Comparison of ENCODE assay signal across 20 mouse cellular contexts in genomic region chr14:20772808-20773207, GRCm38 (mm10). TPM values are rescaled to one million over a fixed set of nuclear protein-coding genes. Genes with fewer than 3 reads are reported as not detected.
A peak's percentile ranks its signal among the peaks of the same experiment; 100 is the strongest.
DNase-seq lines count a peak whose midpoint lies in the region; ATAC-seq and TF ChIP-seq lines count a peak whose summit lies in the region.
"Had no signal": no experiment of that assay in that cellular context is flagged by ENCODE, and none has a peak within 500 bp of the region (broad histone marks: within the 10 kb centered on the region; RNA-seq: fewer than 3 reads in every experiment).

No protein-coding gene starts in this region.

- H3K4me3 ChIP-seq in heart, embryonic 11.5 days (ENCODE audit: low read depth, low read length): no peak overlapping the region
- no peak overlapping the region for H3K4me3 ChIP-seq in hindbrain, embryonic 16.5 days (ENCODE audit: low read length)
- H3K4me3 ChIP-seq in hindbrain, embryonic 12.5 days: no peak overlapping the region
- H3K4me3 ChIP-seq in stomach, embryonic 16.5 days (replicated peaks; ENCODE audit: low read length): no peak overlapping the region
- H3K4me3 ChIP-seq in stomach, postnatal 0 days (ENCODE audit: low read depth, low read length): no peak overlapping the region
- H3K4me3 ChIP-seq: forebrain, embryonic 10.5 days; limb, embryonic 13.5 days; neural tube, embryonic 13.5 days; stomach, embryonic 15.5 days had no signal

- H3K9ac ChIP-seq in heart, embryonic 11.5 days (ENCODE audit: low read depth, low read length): peak overlapping the region; percentile 34; the same call in 1 of the 2 replicates
- peak overlapping the region; percentile 35; the same call in 1 of the 2 replicates for H3K9ac ChIP-seq in hindbrain, embryonic 16.5 days (ENCODE audit: low read depth, low read length)
- H3K9ac ChIP-seq in hindbrain, embryonic 12.5 days: no peak overlapping the region
- no peak overlapping the region for H3K9ac ChIP-seq in stomach, embryonic 16.5 days (ENCODE audit: low read length)
- no peak overlapping the region for H3K9ac ChIP-seq in stomach, postnatal 0 days (ENCODE audit: low read length)
- H3K9ac ChIP-seq: limb, embryonic 13.5 days; liver, embryonic 14.5 days; neural tube, embryonic 13.5 days; stomach, embryonic 15.5 days had no signal

- 44% methylated on average over 6 of the region's 6 CpGs for WGBS in heart, embryonic 11.5 days (ENCODE audit: insufficient replicate concordance)
- WGBS in hindbrain, embryonic 16.5 days: 78% methylated on average over 6 of the region's 6 CpGs
- 84% methylated on average over 6 of the region's 6 CpGs for WGBS in hindbrain, embryonic 12.5 days
- 54% methylated on average over 6 of the region's 6 CpGs for WGBS in stomach, embryonic 16.5 days
- 69% methylated on average over 6 of the region's 6 CpGs for WGBS in stomach, postnatal 0 days

- no peaks in the 10 kb centered on the region for H3K27me3 ChIP-seq in heart, embryonic 11.5 days (ENCODE audit: control insufficient read depth, insufficient read depth, low read length)
- no peaks in the 10 kb centered on the region for H3K27me3 ChIP-seq in hindbrain, embryonic 16.5 days (replicated peaks; ENCODE audit: control insufficient read depth, insufficient read depth, low read length)
- H3K27me3 ChIP-seq in hindbrain, embryonic 12.5 days: no peaks in the 10 kb centered on the region
- H3K27me3 ChIP-seq in stomach, embryonic 16.5 days (ENCODE audit: control insufficient read depth, insufficient read depth, low read length): no peaks in the 10 kb centered on the region
- no peaks in the 10 kb centered on the region for H3K27me3 ChIP-seq in stomach, postnatal 0 days (ENCODE audit: control insufficient read depth, insufficient read depth, low read length)
- H3K27me3 ChIP-seq: limb, embryonic 13.5 days; neural tube, embryonic 13.5 days; stomach, embryonic 15.5 days had no signal

- intact Hi-C loops in heart, postnatal 14 days (cut with DNase I): no loop called here

- peak overlapping the region; percentile 29; the same call in 1 of the 2 replicates for H3K27ac ChIP-seq in heart, embryonic 11.5 days (ENCODE audit: low read depth, low read length)
- H3K27ac ChIP-seq in hindbrain, embryonic 16.5 days (ENCODE audit: low read depth, low read length): peak overlapping the region; percentile 25; the same call in 1 of the 2 replicates
- no peak overlapping the region for H3K27ac ChIP-seq in hindbrain, embryonic 12.5 days
- H3K27ac ChIP-seq in stomach, embryonic 16.5 days (ENCODE audit: low read length): 0 out of 2 replicates have a peak overlapping the region, but pooled peaks have one; percentile 24
- no peak overlapping the region; the same call in 1 of the 2 replicates for H3K27ac ChIP-seq in stomach, postnatal 0 days (replicated peaks)
- H3K27ac ChIP-seq: forebrain, embryonic 10.5 days; limb, embryonic 13.5 days; liver, embryonic 14.5 days; neural tube, embryonic 13.5 days; stomach, embryonic 15.5 days had no signal

- no peak for TF ChIP-seq CTCF in stomach, postnatal 0 days (IDR thresholded peaks at IDR 0.05; ENCODE audit: low read depth)

- no peaks in the 10 kb centered on the region for H3K9me3 ChIP-seq in heart, embryonic 11.5 days (replicated peaks; ENCODE audit: control insufficient read depth, low read length)
- no peaks in the 10 kb centered on the region for H3K9me3 ChIP-seq in hindbrain, embryonic 16.5 days (ENCODE audit: control insufficient read depth, low read length)
- no peaks in the 10 kb centered on the region for H3K9me3 ChIP-seq in hindbrain, embryonic 12.5 days (replicated peaks)
- H3K9me3 ChIP-seq in stomach, embryonic 16.5 days (replicated peaks; ENCODE audit: control insufficient read depth, low read length): no peaks in the 10 kb centered on the region
- H3K9me3 ChIP-seq in stomach, postnatal 0 days (ENCODE audit: control insufficient read depth, low read length): no peaks in the 10 kb centered on the region
- H3K9me3 ChIP-seq: forebrain, embryonic 10.5 days; limb, embryonic 13.5 days; neural tube, embryonic 13.5 days; stomach, embryonic 15.5 days had no signal

- no peak for DNase-seq in heart, postnatal 14 days
- DNase-seq in stomach, postnatal 0 days (ENCODE audit: low spot score): no peak
- DNase-seq in layer of hippocampus, postnatal 25 days (ENCODE audit: extremely low spot score in 1 of 2, low spot score in 1 of 2): no peak
- DNase-seq: adrenal gland, postnatal 25 days; cerebellum, adult 8-10 months; gastrocnemius, postnatal 14 days; right cerebral cortex, postnatal 14 days; thymus, postnatal 14 days had no signal

- ATAC-seq in heart, embryonic 11.5 days (replicated peaks; ENCODE audit: insufficient number of reproducible peaks, low FRiP score, low TSS enrichment): no peak
- no peak for ATAC-seq in hindbrain, embryonic 16.5 days
- no peak for ATAC-seq in hindbrain, embryonic 12.5 days (ENCODE audit: low FRiP score)
- ATAC-seq in stomach, embryonic 16.5 days (ENCODE audit: insufficient read depth, low FRiP score): no peak
- no peak for ATAC-seq in stomach, postnatal 0 days (ENCODE audit: low FRiP score, low TSS enrichment)
- ATAC-seq in megakaryocyte progenitor cell, adult 5-6 weeks (replicated peaks; ENCODE audit: poor library complexity): peak; percentile 75
- ATAC-seq: inflammation-experienced regulatory T-cells, adult 6 months; lung, postnatal 0 days had no signal

- H3K4me1 ChIP-seq in heart, embryonic 11.5 days (ENCODE audit: control insufficient read depth, insufficient read depth, low read length): peaks cover 35% of the 10 kb centered on the region
- H3K4me1 ChIP-seq in hindbrain, embryonic 16.5 days (ENCODE audit: control insufficient read depth, insufficient read depth, low read depth, low read length): peaks cover 4% of the 10 kb centered on the region
- peaks cover 12% of the 10 kb centered on the region for H3K4me1 ChIP-seq in hindbrain, embryonic 12.5 days
- peaks cover 4% of the 10 kb centered on the region; the same call in 1 of the 2 replicates for H3K4me1 ChIP-seq in stomach, embryonic 16.5 days (ENCODE audit: control insufficient read depth, insufficient read depth, low read length)
- no peaks in the 10 kb centered on the region for H3K4me1 ChIP-seq in stomach, postnatal 0 days (replicated peaks; ENCODE audit: control insufficient read depth, insufficient read depth)

- peaks cover 12% of the 10 kb centered on the region for H3K36me3 ChIP-seq in heart, embryonic 11.5 days (ENCODE audit: control insufficient read depth, insufficient read depth, low read length)
- H3K36me3 ChIP-seq in hindbrain, embryonic 16.5 days (ENCODE audit: control insufficient read depth, insufficient read depth, low read length): peaks cover 17% of the 10 kb centered on the region
- peaks cover 42% of the 10 kb centered on the region for H3K36me3 ChIP-seq in hindbrain, embryonic 12.5 days
- H3K36me3 ChIP-seq in stomach, embryonic 16.5 days (ENCODE audit: control insufficient read depth, insufficient read depth, low read length): peaks cover 7% of the 10 kb centered on the region
- H3K36me3 ChIP-seq in stomach, postnatal 0 days (ENCODE audit: control insufficient read depth, insufficient read depth, low read length): peaks cover 4% of the 10 kb centered on the region

- no peak overlapping the region for H3K4me2 ChIP-seq in heart, embryonic 11.5 days
- no peak overlapping the region for H3K4me2 ChIP-seq in hindbrain, embryonic 16.5 days (ENCODE audit: low read length)
- H3K4me2 ChIP-seq in hindbrain, embryonic 12.5 days (replicated peaks): no peak overlapping the region
- H3K4me2 ChIP-seq in stomach, embryonic 16.5 days (ENCODE audit: low read depth, low read length): no peak overlapping the region
- H3K4me2 ChIP-seq in stomach, postnatal 0 days (replicated peaks; ENCODE audit: low read depth): no peak overlapping the region
- H3K4me2 ChIP-seq: limb, embryonic 13.5 days; neural tube, embryonic 13.5 days; stomach, embryonic 15.5 days had no signal

- TF ChIP-seq EP300 in stomach, postnatal 0 days (optimal IDR thresholded peaks at IDR 0.05): no peak

RNA-seq across cellular contexts. Expression of gene Camk2g, which starts 21.1 kb away (rescaled TPM):
- polyA plus RNA-seq in heart, embryonic 11.5 days (2014; fragmentation: Nextera tagmentation; extraction: Ambion mirVana): 61.8 and 65.6 TPM in 2 replicates
- total RNA-seq in heart, postnatal 14 days (2021): 10 to 100 TPM; 40.8 to 42.3 TPM
- 214 and 241 TPM in 2 replicates for polyA plus RNA-seq in hindbrain, embryonic 16.5 days (2015; fragmentation: Nextera tagmentation; extraction: Ambion mirVana)
- 72.8 and 75.5 TPM in 2 replicates for polyA plus RNA-seq in hindbrain, embryonic 12.5 days (2016; fragmentation: Nextera tagmentation; extraction: Ambion mirVana)
- polyA plus RNA-seq in stomach, embryonic 16.5 days (2015; fragmentation: Nextera tagmentation; extraction: Ambion mirVana): 43.7 and 45.3 TPM in 2 replicates
- polyA plus RNA-seq in stomach, postnatal 0 days (2015; fragmentation: Nextera tagmentation; extraction: Ambion mirVana): 35.0 and 38.6 TPM in 2 replicates
- total RNA-seq in megakaryocyte progenitor cell, adult 5-6 weeks (2015): 22.9 and 29.1 TPM in 2 replicates
- total RNA-seq in megakaryocyte progenitor cell, adult 5-6 weeks (2017): 47.5 and 52.5 TPM in 2 replicates
- total RNA-seq in layer of hippocampus, postnatal 25 days (2021): 100 to 1,000 TPM; 205 to 212 TPM

RNA-seq across cellular contexts. Expression of gene Ndst2, which starts 38.4 kb away (rescaled TPM):
- 18.7 and 19.1 TPM in 2 replicates for polyA plus RNA-seq in heart, embryonic 11.5 days (2014; fragmentation: Nextera tagmentation; extraction: Ambion mirVana)
- total RNA-seq in heart, postnatal 14 days (2021): 10 to 100 TPM; 13.6 to 15.4 TPM
- 16.7 and 20.8 TPM in 2 replicates for polyA plus RNA-seq in hindbrain, embryonic 16.5 days (2015; fragmentation: Nextera tagmentation; extraction: Ambion mirVana)
- polyA plus RNA-seq in hindbrain, embryonic 12.5 days (2016; fragmentation: Nextera tagmentation; extraction: Ambion mirVana): 27.2 and 28.2 TPM in 2 replicates
- 23.7 and 24.4 TPM in 2 replicates for polyA plus RNA-seq in stomach, embryonic 16.5 days (2015; fragmentation: Nextera tagmentation; extraction: Ambion mirVana)
- 9.6 and 12.0 TPM in 2 replicates for polyA plus RNA-seq in stomach, postnatal 0 days (2015; fragmentation: Nextera tagmentation; extraction: Ambion mirVana)
- total RNA-seq in megakaryocyte progenitor cell, adult 5-6 weeks (2015): 21.2 and 30.7 TPM in 2 replicates
- 6.6 and 8.5 TPM in 2 replicates for total RNA-seq in megakaryocyte progenitor cell, adult 5-6 weeks (2017)
- total RNA-seq in layer of hippocampus, postnatal 25 days (2021): 10 to 100 TPM; 15.3 to 19.3 TPM

Comparison
In these comparisons a context has a peak if more than half of its experiments do, and no peak if none do; other contexts are left out.
1. H3K27ac ChIP-seq: peak in heart, embryonic 11.5 days (single experiment), hindbrain, embryonic 16.5 days (single experiment) and stomach, embryonic 16.5 days (single experiment); none in hindbrain, embryonic 12.5 days (single experiment) and stomach, postnatal 0 days (single experiment).
2. H3K9ac ChIP-seq: peak in heart, embryonic 11.5 days (single experiment) and hindbrain, embryonic 16.5 days (single experiment); none in hindbrain, embryonic 12.5 days (single experiment), stomach, embryonic 16.5 days (single experiment) and stomach, postnatal 0 days (single experiment).